Mouse (Mus musculus): Measurements from ENCODE around the gene Spry2.

DNA sequence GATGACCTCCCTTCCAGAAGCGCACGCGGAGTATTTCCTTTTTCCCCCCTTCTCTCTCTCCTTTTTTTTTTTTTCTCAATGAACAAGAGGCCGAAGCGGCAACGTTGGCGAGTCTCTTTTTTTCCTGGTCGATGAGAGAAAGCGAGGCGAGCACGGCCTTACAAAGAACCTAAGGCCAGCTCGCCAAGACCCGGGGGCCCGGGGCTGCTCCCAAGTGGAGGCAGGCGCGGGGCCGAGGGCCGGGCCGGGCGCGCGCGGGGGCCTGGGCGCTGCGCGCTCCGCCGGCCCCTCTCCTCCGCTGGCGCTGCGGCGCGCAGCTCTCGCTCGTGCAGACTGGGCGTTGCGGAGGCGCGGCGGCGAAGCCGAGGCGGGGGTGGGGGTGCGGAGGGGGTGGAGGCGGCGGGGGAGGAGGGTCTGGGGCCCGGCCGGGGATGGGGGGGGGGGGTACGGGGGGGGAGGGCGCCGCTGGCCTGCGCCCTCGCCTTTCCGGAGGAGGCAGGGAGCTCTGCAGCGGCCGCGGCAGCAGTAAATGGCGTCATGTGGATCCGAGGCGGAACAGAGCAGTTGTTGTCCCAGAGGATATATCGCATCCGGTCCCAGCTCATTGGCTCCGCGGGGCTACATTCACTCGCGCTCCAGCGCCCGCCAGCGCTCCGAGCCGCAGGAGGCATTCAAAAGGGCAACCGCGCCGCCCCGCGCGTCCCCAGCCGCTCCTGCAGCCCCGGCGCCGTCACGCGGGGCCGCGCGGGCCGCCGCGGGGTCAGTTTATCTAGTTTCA, at the start of gene Spry2:
- TF ChIP-seq POLR2A (IDR thresholded peaks at IDR 0.05; ENCODE audit: insufficient read length, low read depth) (peak; percentile 85), MYOG (IDR thresholded peaks at IDR 0.05; ENCODE audit: control insufficient read depth in 1 of 3, insufficient read depth in 1 of 3, insufficient read length in 2 of 3, low read depth in 2 of 3) (peak in 2 of 3 experiments; percentile 52 to 75), USF1 (IDR thresholded peaks at IDR 0.05; ENCODE audit: low read depth) (no peak), TCF12 (IDR thresholded peaks at IDR 0.05; ENCODE audit: insufficient read depth, poor library complexity, severe bottlenecking) (no peak)

Data from myocyte (in vitro differentiated cells).